Mouse (Mus musculus) forelimb bud, embryonic 11.5 days (tissue): ENCODE measurements around the gene Fjx1.

ENCODE experiments used
- DNase-seq: peaks from one replicate; pipeline ENCODE4 v3.0.0-alpha.2; 2012; ENCODE audit warnings: low read depth, low spot score

Gene Fjx1

GRCm38 (mm10) chr2:102451671-102452549 is at the start of gene Fjx1:
TSS of gene Fjx1 (minus strand) at chr2:102452499.
- peak; percentile 82 for DNase-seq

GRCm38 (mm10) chr2:102500001-102500689 is 47.8 kb upstream of the Fjx1 start:
- no peak for DNase-seq

GRCm38 (mm10) chr2:102480738-102481137 is 28.4 kb upstream of the Fjx1 start:
- no peak for DNase-seq

- no peak for DNase-seq
Observed at GRCm38 (mm10) chr2:102476101-102476500, 23.8 kb upstream of the Fjx1 start.

GRCm38 (mm10) chr2:102468645-102469044 is 16.3 kb upstream of the Fjx1 start:
- DNase-seq: no peak

GRCm38 (mm10) chr2:102464342-102464732 is 12.0 kb upstream of the Fjx1 start:
- no peak for DNase-seq

- DNase-seq: no peak
Observed at GRCm38 (mm10) chr2:102463587-102464341, 11.5 kb upstream of the Fjx1 start.

- DNase-seq: no peak
Observed at GRCm38 (mm10) chr2:102461491-102461890, 9.2 kb upstream of the Fjx1 start.

GRCm38 (mm10) chr2:102455126-102455525 is 2.8 kb upstream of the Fjx1 start:
- DNase-seq: no peak

- DNase-seq: peak; percentile 35
Observed at GRCm38 (mm10) chr2:102453447-102453846, 1.1 kb upstream of the Fjx1 start.

GRCm38 (mm10) chr2:102450761-102451670 is 1.3 kb downstream of the Fjx1 start:
- DNase-seq: peak; percentile 35

GRCm38 (mm10) chr2:102450248-102450760 is 2.0 kb downstream of the Fjx1 start:
- DNase-seq: peak; percentile 41

GRCm38 (mm10) chr2:102449630-102450247 is 2.6 kb downstream of the Fjx1 start:
- DNase-seq: peak; percentile 41

- DNase-seq: peak; percentile 24
Observed at GRCm38 (mm10) chr2:102449056-102449455, 3.2 kb downstream of the Fjx1 start.

- DNase-seq: peak; percentile 55
Observed at GRCm38 (mm10) chr2:102447831-102448230, 4.5 kb downstream of the Fjx1 start.

GRCm38 (mm10) chr2:102446851-102447250 is 5.4 kb downstream of the Fjx1 start:
- DNase-seq: no peak

- DNase-seq: no peak
Observed at GRCm38 (mm10) chr2:102437357-102438030, 14.8 kb downstream of the Fjx1 start.

- peak; percentile 17 for DNase-seq
Observed at GRCm38 (mm10) chr2:102433879-102434278, 18.4 kb downstream of the Fjx1 start.

GRCm38 (mm10) chr2:102431084-102431483 is 21.2 kb downstream of the Fjx1 start:
- no peak for DNase-seq

- DNase-seq: no peak
Observed at GRCm38 (mm10) chr2:102427974-102428373, 24.3 kb downstream of the Fjx1 start.
